Mouse (Mus musculus) ES-E14 (cell line): ENCODE data around the gene Mybpc3. TPM values are rescaled to one million over a fixed set of nuclear protein-coding genes. Genes with fewer than 3 reads are reported as not detected.

ENCODE experiments used
- DNase-seq: peaks from one replicate; pipeline ENCODE4 v3.0.0-alpha.2; 2013; ENCODE audit warnings: low read depth, low spot score
- H3K27ac ChIP-seq: 2 replicates; pipeline ENCODE4 v1.5.1; 2012; ENCODE audit warnings: low read depth, mild to moderate bottlenecking, low read length, moderate library complexity, mixed read lengths; ENCODE audit not compliant: poor library complexity, insufficient read depth, severe bottlenecking
- H3K36me3 ChIP-seq: 2 replicates; pipeline ENCODE4 v1.6.1; 2012; ENCODE audit warnings: mild to moderate bottlenecking, low read length, moderate library complexity, mixed read lengths; ENCODE audit not compliant: control insufficient read depth, poor library complexity, insufficient read depth, severe bottlenecking
- H3K4me1 ChIP-seq, 2 experiments: fragments of 150-350 bp in 1 of 2; sonication (generic) in 1 of 2; 2 replicates each; pipeline ENCODE4 v1.6.1; 2012; ENCODE audit warnings: low read length in 2 of 2, mild to moderate bottlenecking in 1 of 2, mixed read lengths in 1 of 2; ENCODE audit not compliant: control insufficient read depth in 2 of 2, insufficient read depth in 2 of 2, poor library complexity in 1 of 2
- H3K4me3 ChIP-seq, 2 experiments: fragments of 150-350 bp in 1 of 2; sonication (generic) in 1 of 2; 2 replicates each; pipeline ENCODE4 v1.5.1; 2012; ENCODE audit warnings: low read length in 2 of 2, low read depth in 1 of 2, mild to moderate bottlenecking in 1 of 2, mixed read lengths in 1 of 2; ENCODE audit not compliant: insufficient read depth in 1 of 2, poor library complexity in 1 of 2, severe bottlenecking in 1 of 2
- H3K9ac ChIP-seq: 2 replicates; pipeline ENCODE4 v1.6.1; 2012; ENCODE audit warnings: low read depth, mild to moderate bottlenecking, low read length, mixed read lengths; ENCODE audit not compliant: poor library complexity, insufficient read depth, severe bottlenecking
- H3K9me3 ChIP-seq: fragments of 150-350 bp; sonication (generic); 2 replicates; pipeline ENCODE4 v1.6.1; 2012; ENCODE audit warnings: low read depth, mild to moderate bottlenecking, low read length; ENCODE audit not compliant: control insufficient read depth, insufficient read depth
- CHD2 ChIP-seq: IDR thresholded peaks from 2 replicates; pipeline ENCODE4 v1.6.1; 2014; ENCODE audit warnings: mild to moderate bottlenecking, low read depth, low read length, inconsistent platforms
- HCFC1 ChIP-seq: IDR thresholded peaks from 2 replicates; pipeline ENCODE4 v1.6.1; 2012; ENCODE audit warnings: low read length, inconsistent platforms, borderline replicate concordance; ENCODE audit not compliant: insufficient read depth
- MAFK ChIP-seq: IDR thresholded peaks from 2 replicates; pipeline ENCODE4 v1.6.1; 2014; ENCODE audit warnings: mild to moderate bottlenecking, low read depth, low read length, inconsistent platforms; ENCODE audit not compliant: insufficient read depth
- ZC3H11A ChIP-seq: IDR thresholded peaks from 2 replicates; pipeline ENCODE4 v1.6.1; 2012; ENCODE audit warnings: low read depth, mild to moderate bottlenecking, inconsistent platforms, low read length, borderline replicate concordance
- ZNF384 ChIP-seq: IDR thresholded peaks from 2 replicates; pipeline ENCODE4 v1.6.1; 2012; ENCODE audit warnings: low read depth, low read length, inconsistent platforms
- in situ Hi-C, 2 experiments: fragments of 600-800 bp; cut with MboI; formaldehyde crosslinking; loops; one replicate each; pipeline ENCODE4 v1.15.1; 2025; ENCODE audit warnings: low sequenced_read_pairs in 2 of 2, inconsistent platforms in 1 of 2; ENCODE audit not compliant: unreplicated experiment in 2 of 2
- total RNA-seq: library from RNA; depleted of rRNA; stranded (reverse); fragments of 300-350 nt; gene quantifications from 2 replicates; pipeline ENCODE4 v1.2.3, GENCODE M21; 2012

Gene Mybpc3
- total RNA-seq, 1 experiment: 0.62 TPM

- Histone ChIP-seq H3K27ac (no peak overlapping the region), H3K9me3 (no peaks in the 10 kb centered on the region), H3K9ac (peak overlapping the region; percentile 79), H3K4me3 (peak overlapping the region; percentile 53 to 66; a peak in 3 of 4 replicates), H3K4me1 (peaks cover 0 to 10% of the 10 kb centered on the region in 2 experiments; a peak in 2 of 4 replicates), H3K36me3 (no peaks in the 10 kb centered on the region)
- in situ Hi-C loops: loop anchor here in 1 of 2 experiments (10.0 to 25.0 kb wide), 2 partner anchors 119 to 372 kb away; partner anchors contain the start of gene Ddb2
- TF ChIP-seq ZC3H11A (no peak), CHD2 (no peak), HCFC1 (no peak), ZNF384 (no peak), MAFK (no peak)
- DNase-seq: no peak
Observed at GRCm38 (mm10) chr2:91115578-91115970, 2.4 kb upstream of the Mybpc3 start.

DNA sequence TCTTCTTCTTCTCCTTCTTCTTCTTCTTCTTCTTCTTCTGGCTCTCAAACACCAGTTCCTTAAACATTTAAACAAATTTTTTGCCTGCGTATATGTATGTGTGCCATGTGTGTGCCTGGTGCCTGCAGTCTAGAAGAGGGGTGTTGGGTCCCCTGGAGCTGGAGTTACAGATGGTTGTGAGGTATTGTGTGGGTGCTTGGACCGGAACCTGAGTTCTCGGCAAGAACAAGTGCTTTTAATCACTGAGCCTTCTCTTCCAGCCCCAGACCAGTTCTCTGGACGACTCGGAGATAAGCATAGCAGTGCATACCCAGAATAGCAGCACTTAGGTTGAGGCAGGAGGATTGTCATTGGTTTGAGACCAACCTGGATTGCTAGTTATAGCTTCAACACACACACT is 1.1 kb upstream of the Mybpc3 start:
- Histone ChIP-seq H3K4me3 (no peak overlapping the region), H3K9ac (no peak overlapping the region), H3K27ac (no peak overlapping the region), H3K36me3 (no peaks in the 10 kb centered on the region), H3K4me1 (peaks cover 0 to 10% of the 10 kb centered on the region in 2 experiments; a peak in 2 of 4 replicates), H3K9me3 (no peaks in the 10 kb centered on the region)
- in situ Hi-C loops: loop anchor here in 1 of 2 experiments (10.0 to 25.0 kb wide), 2 partner anchors 118 to 370 kb away; partner anchors contain the start of gene Ddb2
- TF ChIP-seq ZC3H11A (no peak), MAFK (no peak)
- DNase-seq: no peak

DNA sequence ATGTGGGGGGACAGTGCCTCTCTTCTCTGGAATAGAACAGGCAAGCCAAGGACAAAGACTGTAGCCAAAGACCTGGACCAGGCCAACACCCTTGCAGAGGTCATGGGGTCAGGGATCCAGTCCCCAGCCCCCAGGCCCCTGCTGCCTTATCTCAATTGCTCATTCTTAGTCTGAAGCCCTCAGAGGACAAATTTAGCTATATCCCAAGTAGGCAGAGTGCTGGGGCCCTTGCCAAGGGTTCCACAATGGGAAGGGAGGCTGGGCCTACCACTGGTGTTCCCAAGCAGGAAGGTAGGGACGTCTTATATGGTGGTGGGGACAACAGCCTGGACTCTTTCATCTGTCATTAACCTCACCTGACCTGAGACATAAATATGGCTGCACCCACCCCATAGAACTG is 703 bp downstream of the Mybpc3 start:
- DNase-seq: no peak
- no peak overlapping the region for H3K9ac ChIP-seq

DNA sequence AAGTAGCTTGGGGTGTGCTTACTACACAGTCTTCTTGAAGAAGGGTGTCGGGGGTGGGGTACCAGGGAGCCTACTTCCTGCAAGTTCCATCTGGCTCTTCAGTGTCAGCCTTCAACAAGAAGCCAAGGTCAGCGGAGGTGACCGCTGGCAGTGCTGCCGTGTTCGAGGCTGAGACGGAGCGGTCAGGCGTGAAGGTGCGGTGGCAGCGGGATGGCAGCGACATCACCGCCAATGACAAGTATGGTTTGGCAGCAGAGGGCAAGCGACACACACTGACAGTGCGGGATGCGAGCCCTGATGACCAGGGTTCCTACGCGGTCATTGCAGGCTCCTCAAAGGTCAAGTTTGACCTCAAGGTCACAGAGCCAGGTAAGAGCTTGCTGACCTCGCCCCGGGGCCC is 1.1 kb downstream of the Mybpc3 start:
- in situ Hi-C loops: loop anchor here in 1 of 2 experiments (10.0 to 25.0 kb wide), 2 partner anchors 116 to 368 kb away; partner anchors contain the start of gene Ddb2
- H3K36me3 ChIP-seq: no peaks in the 10 kb centered on the region

More for the DNA sequence above, 703 bp downstream of the Mybpc3 start:
- TF ChIP-seq HCFC1: no peak
- TF ChIP-seq ZC3H11A: no peak
- TF ChIP-seq CHD2: no peak
- TF ChIP-seq ZNF384: no peak
- no peak for TF ChIP-seq MAFK
- H3K4me3 ChIP-seq: no peak overlapping the region
- H3K4me1 ChIP-seq: peaks cover 0 to 4% of the 10 kb centered on the region in 2 experiments; a peak in 1 of 4 replicates
- in situ Hi-C loops: loop anchor here in 1 of 2 experiments (10.0 to 25.0 kb wide), 2 partner anchors 116 to 369 kb away; partner anchors contain the start of gene Ddb2
- H3K9me3 ChIP-seq: no peaks in the 10 kb centered on the region
- H3K36me3 ChIP-seq: no peaks in the 10 kb centered on the region
- no peak overlapping the region for H3K27ac ChIP-seq

GRCm38 (mm10) chr2:91119551-91119950 is 1.6 kb downstream of the Mybpc3 start:
- H3K4me1 ChIP-seq: peaks cover 0 to 5% of the 10 kb centered on the region in 2 experiments; a peak in 1 of 4 replicates
- no peaks in the 10 kb centered on the region for H3K9me3 ChIP-seq
- no peak for TF ChIP-seq ZNF384
- no peak for TF ChIP-seq MAFK
- no peak for TF ChIP-seq CHD2
- TF ChIP-seq ZC3H11A: no peak
- no peak for TF ChIP-seq HCFC1
- DNase-seq: no peak
- no peak overlapping the region for H3K4me3 ChIP-seq
- H3K27ac ChIP-seq: no peak overlapping the region
- no peaks in the 10 kb centered on the region for H3K36me3 ChIP-seq
- no peak overlapping the region for H3K9ac ChIP-seq
- in situ Hi-C loops: loop anchor here in 1 of 2 experiments (10.0 to 25.0 kb wide), 2 partner anchors 115 to 368 kb away; partner anchors contain the start of gene Ddb2

More for the DNA sequence above, 1.1 kb downstream of the Mybpc3 start:
- no peaks in the 10 kb centered on the region for H3K9me3 ChIP-seq
- no peak for TF ChIP-seq HCFC1
- TF ChIP-seq ZC3H11A: no peak
- no peak for TF ChIP-seq MAFK
- no peak for TF ChIP-seq ZNF384
- TF ChIP-seq CHD2: no peak
- H3K4me3 ChIP-seq: no peak overlapping the region; a peak in 1 of 4 replicates
- no peak overlapping the region for H3K27ac ChIP-seq
- no peak overlapping the region for H3K9ac ChIP-seq
- DNase-seq: no peak
- peaks cover 0 to 5% of the 10 kb centered on the region in 2 experiments; a peak in 1 of 4 replicates for H3K4me1 ChIP-seq
